Mouse (Mus musculus): ENCODE data around the gene Tfe3. TPM values are rescaled to one million over a fixed set of nuclear protein-coding genes. Genes with fewer than 3 reads are reported as not detected.

The Tfe3 gene
- polyA plus RNA-seq, 1 experiment from 2014 or later = 22.3 TPM

GRCm38 (mm10) chrX:7821865-7822779 is 59.8 kb downstream of the Tfe3 start, which contains the start of gene Kcnd1:
Kcnd1 (plus strand) TSS chrX:7822289.
- 10% methylated on average over 23 of the region's 24 CpGs for WGBS
- Histone ChIP-seq H3K4me3 (peak within 1 kb of the TSS; percentile 53), H3K27ac (ENCODE audit: poor library complexity, severe bottlenecking) (no peak within 1 kb of the TSS), H3K27me3 (replicated peaks) (no peaks in the 10 kb centered on the region), H3K4me1 (replicated peaks) (peaks cover 8% of the 10 kb centered on the region), H3K9ac (peak within 1 kb of the TSS; percentile 63), H3K9me3 (replicated peaks) (peaks cover 4% of the 10 kb centered on the region), H3K36me3 (peaks cover 20% of the 10 kb centered on the region), H3K4me2 (peak within 1 kb of the TSS; percentile 81)
- no peak; the same call in 1 of the 2 replicates for ATAC-seq (ENCODE audit: insufficient number of reproducible peaks, low FRiP score)

MicroRNAs within 50 kb of the gene (microRNA counts, 519-probe panel; counts per million panel counts)
- microRNA mmu-miR-1198 = 3,907 counts per million, percentile 29 among the panel's probes with 10 or more counts

Small RNAs within 50 kb of the gene (microRNA-seq; reads per million reads assigned to microRNA genes)
- gene Mir1198 = 17.2 reads per million, percentile 31 among the genes with 10 or more reads in this experiment

Other genes starting within 250 kb of the Tfe3 start
- gene Foxp3, start 188.9 kb upstream of the Tfe3 start, polyA plus RNA-seq (2016; fragmentation: Nextera tagmentation; extraction: Ambion mirVana) = 0.10 TPM in 1 of 2 replicates, not detected in the other
- 2.9 and 3.2 TPM in 2 replicates for gene Ppp1r3f, start 188.3 kb upstream of the Tfe3 start, polyA plus RNA-seq (2016; fragmentation: Nextera tagmentation; extraction: Ambion mirVana)
- gene Ccdc22, start 157.0 kb upstream of the Tfe3 start, polyA plus RNA-seq (2016; fragmentation: Nextera tagmentation; extraction: Ambion mirVana) = 19.4 and 20.2 TPM in 2 replicates
- not detected in 2 replicates for gene Cacna1f, start 155.5 kb upstream of the Tfe3 start, polyA plus RNA-seq (2016; fragmentation: Nextera tagmentation; extraction: Ambion mirVana)
- gene Syp, start 124.1 kb upstream of the Tfe3 start, polyA plus RNA-seq (2016; fragmentation: Nextera tagmentation; extraction: Ambion mirVana) = 0.63 and 0.94 TPM in 2 replicates
- 6.6 and 6.8 TPM in 2 replicates for gene Prickle3, start 105.3 kb upstream of the Tfe3 start, polyA plus RNA-seq (2016; fragmentation: Nextera tagmentation; extraction: Ambion mirVana)
- 147 and 155 TPM in 2 replicates for gene Plp2, start 91.2 kb upstream of the Tfe3 start, polyA plus RNA-seq (2016; fragmentation: Nextera tagmentation; extraction: Ambion mirVana)
- gene Magix, start 81.3 kb upstream of the Tfe3 start, polyA plus RNA-seq (2016; fragmentation: Nextera tagmentation; extraction: Ambion mirVana) = 0.18 TPM in 2 replicates
- gene Gpkow, start 65.4 kb upstream of the Tfe3 start, polyA plus RNA-seq (2016; fragmentation: Nextera tagmentation; extraction: Ambion mirVana) = 35.5 and 36.4 TPM in 2 replicates
- 21.6 and 22.4 TPM in 2 replicates for gene Wdr45, start 48.2 kb upstream of the Tfe3 start, polyA plus RNA-seq (2016; fragmentation: Nextera tagmentation; extraction: Ambion mirVana)
- not detected in 2 replicates for gene Gm45208, start 40.3 kb upstream of the Tfe3 start, polyA plus RNA-seq (2016; fragmentation: Nextera tagmentation; extraction: Ambion mirVana)
- gene Praf2, start 34.1 kb upstream of the Tfe3 start, polyA plus RNA-seq (2016; fragmentation: Nextera tagmentation; extraction: Ambion mirVana) = 43.5 and 44.3 TPM in 2 replicates
- gene Ccdc120, start 11.7 kb upstream of the Tfe3 start, polyA plus RNA-seq (2016; fragmentation: Nextera tagmentation; extraction: Ambion mirVana) = 6.6 and 8.2 TPM in 2 replicates
- 32.0 and 32.2 TPM in 2 replicates for gene Gripap1, start 27.2 kb downstream of the Tfe3 start, polyA plus RNA-seq (2016; fragmentation: Nextera tagmentation; extraction: Ambion mirVana)
- 1.4 and 1.9 TPM in 2 replicates for gene Kcnd1, start 59.7 kb downstream of the Tfe3 start, polyA plus RNA-seq (2016; fragmentation: Nextera tagmentation; extraction: Ambion mirVana)
- 41.1 and 41.2 TPM in 2 replicates for gene Otud5, start 78.8 kb downstream of the Tfe3 start, polyA plus RNA-seq (2016; fragmentation: Nextera tagmentation; extraction: Ambion mirVana)
- gene Pim2, start 115.7 kb downstream of the Tfe3 start, polyA plus RNA-seq (2016; fragmentation: Nextera tagmentation; extraction: Ambion mirVana) = 6.4 and 6.8 TPM in 2 replicates
- 25.9 and 26.8 TPM in 2 replicates for gene Slc35a2, start 121.5 kb downstream of the Tfe3 start, polyA plus RNA-seq (2016; fragmentation: Nextera tagmentation; extraction: Ambion mirVana)
- 83.8 and 91.4 TPM in 2 replicates for gene Pqbp1, start 136.7 kb downstream of the Tfe3 start, polyA plus RNA-seq (2016; fragmentation: Nextera tagmentation; extraction: Ambion mirVana)
- gene Timm17b, start 136.8 kb downstream of the Tfe3 start, polyA plus RNA-seq (2016; fragmentation: Nextera tagmentation; extraction: Ambion mirVana) = 117 and 130 TPM in 2 replicates
- not detected in 2 replicates for gene Gm10491, start 145.3 kb downstream of the Tfe3 start, polyA plus RNA-seq (2016; fragmentation: Nextera tagmentation; extraction: Ambion mirVana)
- not detected in 2 replicates for gene Gm10490, start 147.0 kb downstream of the Tfe3 start, polyA plus RNA-seq (2016; fragmentation: Nextera tagmentation; extraction: Ambion mirVana)
- gene Pcsk1n, start 157.3 kb downstream of the Tfe3 start, polyA plus RNA-seq (2016; fragmentation: Nextera tagmentation; extraction: Ambion mirVana) = 0.39 and 0.40 TPM in 2 replicates
- gene Eras, start 166.0 kb downstream of the Tfe3 start, polyA plus RNA-seq (2016; fragmentation: Nextera tagmentation; extraction: Ambion mirVana) = not detected in 2 replicates
- 30.9 and 32.9 TPM in 2 replicates for gene Hdac6, start 185.3 kb downstream of the Tfe3 start, polyA plus RNA-seq (2016; fragmentation: Nextera tagmentation; extraction: Ambion mirVana)
- 4.4 and 6.4 TPM in 2 replicates for gene Gata1, start 215.5 kb downstream of the Tfe3 start, polyA plus RNA-seq (2016; fragmentation: Nextera tagmentation; extraction: Ambion mirVana)